Mouse (Mus musculus): Measurements from ENCODE around the gene Cpne8. TPM values are rescaled to one million over a fixed set of nuclear protein-coding genes. Genes with fewer than 3 reads are reported as not detected.
"Not testable (repeated sequence)": the region's sequence is repeated elsewhere in the genome, so short reads cannot be mapped to it uniquely, and the experiment has no call there.

Gene Cpne8
- total RNA-seq, 2 experiments from 2014 or later = 2.3 to 3.3 TPM

GRCm38 (mm10) chr15:90490186-90490585 is 189.0 kb downstream of the Cpne8 start:
- no peak for DNase-seq (ENCODE audit: low spot score)

GRCm38 (mm10) chr15:90470561-90470960 is 208.7 kb downstream of the Cpne8 start:
- not testable (repeated sequence) for DNase-seq (ENCODE audit: low spot score)

GRCm38 (mm10) chr15:90463281-90463680 is 216.0 kb downstream of the Cpne8 start:
- no peak for DNase-seq (ENCODE audit: low spot score)

DNA sequence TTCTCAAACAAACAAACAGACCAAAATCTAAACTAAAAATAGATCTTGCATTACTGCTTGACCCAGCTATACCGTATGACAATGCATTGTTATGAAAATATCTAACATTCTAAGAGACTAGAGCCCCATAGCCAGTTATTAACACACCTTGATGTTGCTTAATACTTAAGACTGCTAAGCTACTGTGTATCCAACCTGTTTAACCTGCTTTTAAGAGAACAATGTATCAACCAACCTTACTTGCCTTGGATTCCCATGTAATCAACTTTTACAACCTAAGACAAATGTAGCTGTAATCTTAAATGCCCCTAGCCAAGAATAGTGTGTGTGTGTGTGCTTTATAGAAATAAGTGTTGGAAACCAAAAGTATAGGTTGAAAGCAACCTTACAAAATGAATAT is 233.2 kb downstream of the Cpne8 start:
- no peak for DNase-seq (ENCODE audit: low spot score)
